Mouse (Mus musculus): Measurements from ENCODE around the gene Rgs1. TPM values are rescaled to one million over a fixed set of nuclear protein-coding genes. Genes with fewer than 3 reads are reported as not detected.

The Rgs1 gene
- 0.16 and 1.2 TPM in 2 replicates for polyA plus RNA-seq (2016; fragmentation: Nextera tagmentation; extraction: Ambion mirVana)

- Histone ChIP-seq H3K4me3 (no peak within 1 kb of the TSS), H3K9me3 (replicated peaks) (no peaks in the 10 kb centered on the region), H3K4me2 (no peak within 1 kb of the TSS), H3K27ac (no peak within 1 kb of the TSS), H3K4me1 (no peaks in the 10 kb centered on the region), H3K27me3 (replicated peaks) (no peaks in the 10 kb centered on the region), H3K36me3 (no peaks in the 10 kb centered on the region), H3K9ac (no peak within 1 kb of the TSS)
- 36% methylated on average over 9 of the region's 9 CpGs for WGBS (ENCODE audit: insufficient replicate concordance)
- no peak for ATAC-seq
These were observed at the start of gene Rgs1 for GRCm38 (mm10) chr1:144248923-144249322. Rgs1 (minus strand) TSS chr1:144249242.

GRCm38 (mm10) chr1:144283020-144284014 is 34.3 kb upstream of the Rgs1 start:
- 43% methylated on average over 3 of the region's 3 CpGs for WGBS (ENCODE audit: insufficient replicate concordance)
- Histone ChIP-seq H3K9ac (no peak overlapping the region), H3K4me3 (no peak overlapping the region), H3K36me3 (no peaks in the 10 kb centered on the region), H3K9me3 (replicated peaks) (no peaks in the 10 kb centered on the region), H3K27ac (no peak overlapping the region), H3K27me3 (replicated peaks) (no peaks in the 10 kb centered on the region), H3K4me2 (no peak overlapping the region), H3K4me1 (no peaks in the 10 kb centered on the region)
- ATAC-seq: no peak

GRCm38 (mm10) chr1:144280056-144280455 is 31.0 kb upstream of the Rgs1 start:
- H3K27me3 ChIP-seq (replicated peaks): no peaks in the 10 kb centered on the region
- 64% methylated on average over 4 of the region's 4 CpGs for WGBS (ENCODE audit: insufficient replicate concordance)

GRCm38 (mm10) chr1:144272991-144273390 is 23.9 kb upstream of the Rgs1 start:
- no peak overlapping the region for H3K9ac ChIP-seq
- H3K4me1 ChIP-seq: no peaks in the 10 kb centered on the region
- WGBS (ENCODE audit: insufficient replicate concordance): 60% methylated on average over 2 of the region's 2 CpGs
- no peaks in the 10 kb centered on the region for H3K9me3 ChIP-seq (replicated peaks)
- no peaks in the 10 kb centered on the region for H3K36me3 ChIP-seq
- ATAC-seq: no peak
- H3K27me3 ChIP-seq (replicated peaks): no peaks in the 10 kb centered on the region
- no peak overlapping the region for H3K27ac ChIP-seq
- no peak overlapping the region for H3K4me3 ChIP-seq
- no peak overlapping the region for H3K4me2 ChIP-seq

More at GRCm38 (mm10) chr1:144280056-144280455, 31.0 kb upstream of the Rgs1 start:
- no peak for ATAC-seq
- Histone ChIP-seq H3K36me3 (no peaks in the 10 kb centered on the region), H3K9me3 (replicated peaks) (no peaks in the 10 kb centered on the region), H3K4me1 (no peaks in the 10 kb centered on the region), H3K9ac (no peak overlapping the region), H3K4me2 (no peak overlapping the region), H3K27ac (no peak overlapping the region), H3K4me3 (no peak overlapping the region)

GRCm38 (mm10) chr1:144269112-144269511 is 20.1 kb upstream of the Rgs1 start:
- ATAC-seq: no peak
- H3K27me3 ChIP-seq (replicated peaks): no peaks in the 10 kb centered on the region
- no peaks in the 10 kb centered on the region for H3K9me3 ChIP-seq (replicated peaks)
- no peak overlapping the region for H3K4me2 ChIP-seq
- H3K36me3 ChIP-seq: no peaks in the 10 kb centered on the region
- H3K4me3 ChIP-seq: no peak overlapping the region
- 46% methylated on average over 2 of the region's 2 CpGs for WGBS (ENCODE audit: insufficient replicate concordance)
- no peaks in the 10 kb centered on the region for H3K4me1 ChIP-seq
- H3K9ac ChIP-seq: no peak overlapping the region
- H3K27ac ChIP-seq: no peak overlapping the region

GRCm38 (mm10) chr1:144267471-144268470 is 18.7 kb upstream of the Rgs1 start:
- no peaks in the 10 kb centered on the region for H3K4me1 ChIP-seq
- no peaks in the 10 kb centered on the region for H3K9me3 ChIP-seq (replicated peaks)
- H3K4me2 ChIP-seq: no peak overlapping the region
- H3K36me3 ChIP-seq: no peaks in the 10 kb centered on the region
- ATAC-seq: no peak
- H3K27me3 ChIP-seq (replicated peaks): no peaks in the 10 kb centered on the region
- H3K27ac ChIP-seq: no peak overlapping the region
- WGBS (ENCODE audit: insufficient replicate concordance): 59% methylated on average over 3 of the region's 3 CpGs
- H3K9ac ChIP-seq: no peak overlapping the region
- H3K4me3 ChIP-seq: no peak overlapping the region

GRCm38 (mm10) chr1:144264000-144264399 is 15.0 kb upstream of the Rgs1 start:
- no peak overlapping the region for H3K4me2 ChIP-seq
- no peaks in the 10 kb centered on the region for H3K36me3 ChIP-seq
- no peaks in the 10 kb centered on the region for H3K4me1 ChIP-seq
- ATAC-seq: no peak
- H3K27me3 ChIP-seq (replicated peaks): no peaks in the 10 kb centered on the region
- H3K9ac ChIP-seq: no peak overlapping the region
- H3K4me3 ChIP-seq: no peak overlapping the region
- 81% methylated on average over 3 of the region's 3 CpGs for WGBS (ENCODE audit: insufficient replicate concordance)
- H3K27ac ChIP-seq: no peak overlapping the region
- no peaks in the 10 kb centered on the region for H3K9me3 ChIP-seq (replicated peaks)

GRCm38 (mm10) chr1:144262008-144262407 is 13.0 kb upstream of the Rgs1 start:
- no peak overlapping the region for H3K4me3 ChIP-seq
- no peak for ATAC-seq
- H3K9me3 ChIP-seq (replicated peaks): no peaks in the 10 kb centered on the region
- no peaks in the 10 kb centered on the region for H3K4me1 ChIP-seq
- H3K36me3 ChIP-seq: no peaks in the 10 kb centered on the region
- H3K4me2 ChIP-seq: no peak overlapping the region
- H3K27me3 ChIP-seq (replicated peaks): no peaks in the 10 kb centered on the region
- H3K9ac ChIP-seq: no peak overlapping the region
- no peak overlapping the region for H3K27ac ChIP-seq

- Histone ChIP-seq H3K36me3 (no peaks in the 10 kb centered on the region), H3K27me3 (replicated peaks) (no peaks in the 10 kb centered on the region), H3K9ac (no peak overlapping the region), H3K4me3 (no peak overlapping the region), H3K4me2 (no peak overlapping the region), H3K4me1 (no peaks in the 10 kb centered on the region), H3K27ac (no peak overlapping the region), H3K9me3 (replicated peaks) (no peaks in the 10 kb centered on the region)
- no peak for ATAC-seq
- WGBS (ENCODE audit: insufficient replicate concordance): 28% methylated on average over 3 of the region's 3 CpGs
These were observed 9.7 kb upstream of the Rgs1 start for GRCm38 (mm10) chr1:144258779-144259178.

- 49% methylated on average over 2 of the region's 2 CpGs for WGBS (ENCODE audit: insufficient replicate concordance)
- Histone ChIP-seq H3K9me3 (replicated peaks) (no peaks in the 10 kb centered on the region), H3K4me2 (no peak overlapping the region), H3K36me3 (no peaks in the 10 kb centered on the region), H3K27me3 (replicated peaks) (no peaks in the 10 kb centered on the region), H3K27ac (no peak overlapping the region), H3K4me1 (no peaks in the 10 kb centered on the region), H3K9ac (no peak overlapping the region), H3K4me3 (no peak overlapping the region)
- no peak for ATAC-seq
These were observed 7.7 kb upstream of the Rgs1 start for GRCm38 (mm10) chr1:144256556-144257331.

- Histone ChIP-seq H3K27me3 (replicated peaks) (no peaks in the 10 kb centered on the region), H3K36me3 (no peaks in the 10 kb centered on the region), H3K9me3 (replicated peaks) (no peaks in the 10 kb centered on the region), H3K4me1 (no peaks in the 10 kb centered on the region), H3K27ac (no peak overlapping the region), H3K4me2 (no peak overlapping the region), H3K9ac (no peak overlapping the region), H3K4me3 (no peak overlapping the region)
- 68% methylated on average over 3 of the region's 3 CpGs for WGBS (ENCODE audit: insufficient replicate concordance)
- ATAC-seq: no peak
These were observed 836 bp downstream of the Rgs1 start for GRCm38 (mm10) chr1:144248206-144248605.

Measured in liver, embryonic 12.5 days (tissue).